Mouse (Mus musculus): ENCODE measurements around the gene Ttll6. TPM values are rescaled to one million over a fixed set of nuclear protein-coding genes. Genes with fewer than 3 reads are reported as not detected.
"Not testable (repeated sequence)": the region's sequence is repeated elsewhere in the genome, so short reads cannot be mapped to it uniquely, and the experiment has no call there.

Ttll6 gene
- polyA plus RNA-seq (2014; fragmentation: Nextera tagmentation; extraction: Ambion mirVana) = 0.09 TPM in 1 of 2 replicates, not detected in the other

DNA sequence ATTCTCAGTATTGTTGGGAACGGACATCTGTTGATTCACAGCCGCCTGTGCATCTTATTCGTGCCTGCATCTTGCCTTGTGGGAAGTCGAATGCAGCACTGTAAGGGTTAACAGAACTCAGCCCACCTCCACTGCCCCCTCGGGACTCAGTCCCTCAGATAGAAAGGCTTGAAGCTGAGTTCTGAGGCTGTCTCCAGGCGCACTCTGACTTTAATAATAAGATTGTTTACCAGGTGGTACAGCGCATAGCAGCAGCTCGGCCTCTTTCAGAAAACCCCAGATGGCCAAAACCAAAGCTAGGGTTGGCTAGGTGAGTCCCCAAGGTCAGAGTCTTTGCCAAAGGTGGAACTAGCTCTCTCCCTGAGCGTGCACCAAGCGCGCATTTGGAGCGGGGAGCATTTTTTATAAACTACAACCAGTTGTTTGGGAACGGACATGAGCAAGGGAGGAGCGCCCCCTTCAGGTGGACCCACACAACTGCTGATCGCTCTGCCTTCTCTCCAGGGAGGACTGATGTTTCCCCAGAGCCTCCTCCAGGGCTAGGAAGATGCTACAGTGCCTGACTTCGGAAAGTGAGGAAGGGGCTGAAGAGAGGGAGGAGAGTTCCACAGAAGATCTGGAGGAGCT lies at the start of gene Ttll6:
Gene Ttll6 (plus strand): TSS at position 548 of the 627 bp plus-strand sequence.
- peak within 1 kb of the TSS; percentile 33; the same call in 1 of the 2 replicates for H3K4me2 ChIP-seq
- ATAC-seq (ENCODE audit: insufficient read depth) (no peak), DNase-seq (peak; percentile 82)
- H3K27me3 ChIP-seq (ENCODE audit: insufficient read depth, low read length) = peaks cover 9% of the 10 kb centered on the region; the same call in 1 of the 2 replicates
- H3K4me3 ChIP-seq (ENCODE audit: low read depth, low read length) = no peak within 1 kb of the TSS
- peak; percentile 76 for TF ChIP-seq CTCF (IDR thresholded peaks at IDR 0.05; ENCODE audit: low read depth)
- H3K9ac ChIP-seq = no peak within 1 kb of the TSS
- H3K36me3 ChIP-seq (ENCODE audit: insufficient read depth) = no peaks in the 10 kb centered on the region
- no peak within 1 kb of the TSS for H3K27ac ChIP-seq (ENCODE audit: low read depth)
- no peaks in the 10 kb centered on the region for H3K4me1 ChIP-seq (ENCODE audit: insufficient read depth)
- 17% methylated on average over 16 of the region's 16 CpGs for WGBS
- H3K9me3 ChIP-seq (ENCODE audit: low read depth, low read length) = no peaks in the 10 kb centered on the region

DNA sequence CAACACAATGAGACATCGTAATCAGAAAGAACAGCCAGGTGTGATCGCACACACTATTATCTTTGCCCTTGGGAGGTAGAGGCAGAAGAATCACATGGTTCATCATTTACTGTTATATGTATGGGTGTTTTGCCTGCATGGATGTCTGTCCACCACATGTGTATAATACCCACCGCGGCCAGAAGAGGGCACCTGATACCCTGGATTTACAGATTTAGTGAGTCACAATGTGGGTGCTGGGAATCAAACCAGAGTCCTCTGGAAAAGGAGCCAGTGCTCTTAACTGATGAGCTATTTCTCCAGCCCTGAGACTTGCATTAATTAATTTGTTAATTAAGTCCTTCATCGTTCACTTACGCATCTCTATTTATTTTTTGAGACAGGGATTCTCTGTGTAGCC lies 45.6 kb upstream of the Ttll6 start:
- Histone ChIP-seq H3K4me2 (no peak overlapping the region), H3K4me1 (ENCODE audit: insufficient read depth) (no peaks in the 10 kb centered on the region), H3K4me3 (ENCODE audit: low read depth, low read length) (no peak overlapping the region), H3K36me3 (ENCODE audit: insufficient read depth) (no peaks in the 10 kb centered on the region), H3K27ac (ENCODE audit: low read depth) (no peak overlapping the region), H3K27me3 (ENCODE audit: insufficient read depth, low read length) (no peaks in the 10 kb centered on the region), H3K9ac (no peak overlapping the region), H3K9me3 (ENCODE audit: low read depth, low read length) (no peaks in the 10 kb centered on the region)
- 83% methylated on average over 6 of the region's 6 CpGs for WGBS
- no peak for TF ChIP-seq CTCF (IDR thresholded peaks at IDR 0.05; ENCODE audit: low read depth)
- ATAC-seq (ENCODE audit: insufficient read depth) = no peak
- DNase-seq = no peak

DNA sequence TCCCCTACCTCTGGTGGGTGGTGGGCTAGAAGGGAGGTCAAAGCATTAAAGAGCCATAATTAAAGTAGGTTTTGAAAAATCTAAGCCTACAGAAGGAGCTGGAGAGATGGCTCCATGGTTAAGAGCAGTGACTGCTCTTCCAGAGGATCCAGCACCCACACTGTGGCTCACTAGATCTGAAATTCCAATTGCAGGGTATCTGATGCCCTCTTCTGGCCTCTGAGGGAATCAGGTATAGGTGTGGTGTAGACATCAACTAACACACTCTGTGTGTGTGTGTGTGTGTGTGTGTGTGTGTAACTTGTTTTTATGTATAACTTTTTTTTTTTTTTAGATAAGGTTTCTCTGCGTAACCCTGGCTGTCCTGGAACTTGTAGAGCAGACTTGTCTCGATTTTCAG lies 42.5 kb upstream of the Ttll6 start:
- DNase-seq (peak; percentile 49), ATAC-seq (ENCODE audit: insufficient read depth) (no peak)
- Histone ChIP-seq H3K4me2 (no peak overlapping the region), H3K4me3 (ENCODE audit: low read depth, low read length) (no peak overlapping the region), H3K4me1 (ENCODE audit: insufficient read depth) (no peaks in the 10 kb centered on the region), H3K36me3 (ENCODE audit: insufficient read depth) (no peaks in the 10 kb centered on the region), H3K27ac (ENCODE audit: low read depth) (no peak overlapping the region), H3K9ac (no peak overlapping the region), H3K27me3 (ENCODE audit: insufficient read depth, low read length) (no peaks in the 10 kb centered on the region), H3K9me3 (ENCODE audit: low read depth, low read length) (no peaks in the 10 kb centered on the region)
- TF ChIP-seq CTCF (IDR thresholded peaks at IDR 0.05; ENCODE audit: low read depth) = peak; percentile 57
- 59% methylated on average over 2 of the region's 2 CpGs for WGBS

DNA sequence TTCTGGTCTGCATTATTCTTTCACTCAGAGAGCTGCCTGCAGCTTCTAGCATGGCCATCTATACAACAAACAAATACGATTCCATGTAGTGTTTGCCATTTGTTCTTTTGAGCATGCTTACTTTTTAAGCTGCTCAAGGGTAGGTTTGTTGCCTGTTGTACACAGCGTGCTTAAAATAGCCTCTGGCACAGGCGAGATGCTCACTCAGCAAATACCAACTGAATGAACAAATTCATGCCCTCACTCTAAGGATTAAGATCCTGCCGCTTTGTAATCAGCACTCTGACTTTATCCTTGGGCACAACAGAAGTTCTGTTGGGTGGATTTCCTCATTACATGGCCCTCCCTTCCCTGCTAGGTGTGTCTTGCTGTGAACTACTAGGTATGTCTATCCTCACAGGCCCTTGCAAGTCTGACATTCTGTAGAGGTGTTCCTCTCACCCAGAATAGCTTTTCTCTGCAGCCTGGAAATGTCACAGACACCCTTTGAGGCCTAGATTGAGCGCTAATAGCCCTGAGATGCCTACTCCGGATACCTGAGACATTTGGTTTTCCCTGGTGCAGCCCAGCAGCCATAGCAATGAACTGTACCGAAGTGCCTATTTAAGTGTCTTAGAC lies 40.8 kb upstream of the Ttll6 start:
- WGBS = 43% methylated on average over 7 of the region's 7 CpGs
- Histone ChIP-seq H3K27ac (ENCODE audit: low read depth) (no peak overlapping the region), H3K4me1 (ENCODE audit: insufficient read depth) (no peaks in the 10 kb centered on the region), H3K36me3 (ENCODE audit: insufficient read depth) (no peaks in the 10 kb centered on the region), H3K9ac (no peak overlapping the region), H3K4me3 (ENCODE audit: low read depth, low read length) (no peak overlapping the region), H3K4me2 (no peak overlapping the region), H3K27me3 (ENCODE audit: insufficient read depth, low read length) (no peaks in the 10 kb centered on the region), H3K9me3 (ENCODE audit: low read depth, low read length) (no peaks in the 10 kb centered on the region)
- DNase-seq (no peak), ATAC-seq (ENCODE audit: insufficient read depth) (no peak)
- TF ChIP-seq CTCF (IDR thresholded peaks at IDR 0.05; ENCODE audit: low read depth) = no peak

DNA sequence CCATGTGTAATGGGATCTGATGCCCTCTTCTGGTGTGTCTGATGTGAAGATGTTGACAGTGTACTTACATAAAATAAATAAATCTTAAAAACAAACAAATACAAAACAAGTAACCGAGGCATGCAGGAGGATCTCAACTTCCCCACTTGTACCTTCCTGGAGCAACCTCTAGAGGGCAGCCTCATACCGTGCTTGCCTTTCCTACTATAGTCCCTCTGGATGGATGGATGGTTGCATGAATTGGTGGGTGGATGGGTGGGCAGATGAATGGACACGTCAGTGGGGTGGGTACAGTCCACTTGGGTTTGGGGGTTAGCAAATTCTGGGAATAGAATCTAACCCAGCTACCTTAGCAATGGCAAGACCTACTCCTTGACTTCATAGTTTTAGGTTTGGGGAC lies 40.2 kb upstream of the Ttll6 start:
- TF ChIP-seq CTCF (IDR thresholded peaks at IDR 0.05; ENCODE audit: low read depth) = peak; percentile 94
- DNase-seq (peak; percentile 72), ATAC-seq (ENCODE audit: insufficient read depth) (no peak)
- Histone ChIP-seq H3K36me3 (ENCODE audit: insufficient read depth) (no peaks in the 10 kb centered on the region), H3K4me3 (ENCODE audit: low read depth, low read length) (no peak overlapping the region), H3K9me3 (ENCODE audit: low read depth, low read length) (no peaks in the 10 kb centered on the region), H3K4me1 (ENCODE audit: insufficient read depth) (no peaks in the 10 kb centered on the region), H3K9ac (no peak overlapping the region), H3K4me2 (no peak overlapping the region), H3K27ac (ENCODE audit: low read depth) (no peak overlapping the region), H3K27me3 (ENCODE audit: insufficient read depth, low read length) (no peaks in the 10 kb centered on the region)
- 4% methylated on average over 3 of the region's 3 CpGs for WGBS

DNA sequence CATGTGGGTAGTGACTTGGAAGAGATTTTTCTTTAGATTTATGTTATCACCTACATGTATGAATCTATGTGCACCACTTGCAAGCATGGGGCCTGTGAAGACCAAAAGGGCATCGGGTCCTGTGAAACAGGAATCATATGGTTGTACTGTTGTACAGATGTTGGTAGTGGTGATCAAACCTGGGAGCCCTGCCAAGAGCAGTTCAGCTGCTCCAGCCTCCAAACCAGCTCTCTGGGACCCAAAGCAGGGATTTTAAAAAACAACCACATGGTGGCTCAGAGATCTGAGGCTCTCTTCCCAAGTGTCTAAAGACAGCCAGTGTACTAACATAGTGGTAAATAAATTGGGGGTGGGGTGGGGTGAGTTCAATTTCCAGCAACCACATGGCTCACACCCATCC lies 25.2 kb upstream of the Ttll6 start:
- H3K4me2 ChIP-seq = no peak overlapping the region
- H3K27me3 ChIP-seq (ENCODE audit: insufficient read depth, low read length) = no peaks in the 10 kb centered on the region
- WGBS = 82% methylated on average over 1 of the region's 1 CpGs
- ATAC-seq (ENCODE audit: insufficient read depth) (no peak), DNase-seq (peak; percentile 57)
- no peaks in the 10 kb centered on the region for H3K9me3 ChIP-seq (ENCODE audit: low read depth, low read length)
- TF ChIP-seq CTCF (IDR thresholded peaks at IDR 0.05; ENCODE audit: low read depth) = no peak
- no peaks in the 10 kb centered on the region for H3K36me3 ChIP-seq (ENCODE audit: insufficient read depth)
- no peak overlapping the region for H3K27ac ChIP-seq (ENCODE audit: low read depth)
- H3K4me3 ChIP-seq (ENCODE audit: low read depth, low read length) = no peak overlapping the region
- H3K9ac ChIP-seq = no peak overlapping the region
- H3K4me1 ChIP-seq (ENCODE audit: insufficient read depth) = no peaks in the 10 kb centered on the region

DNA sequence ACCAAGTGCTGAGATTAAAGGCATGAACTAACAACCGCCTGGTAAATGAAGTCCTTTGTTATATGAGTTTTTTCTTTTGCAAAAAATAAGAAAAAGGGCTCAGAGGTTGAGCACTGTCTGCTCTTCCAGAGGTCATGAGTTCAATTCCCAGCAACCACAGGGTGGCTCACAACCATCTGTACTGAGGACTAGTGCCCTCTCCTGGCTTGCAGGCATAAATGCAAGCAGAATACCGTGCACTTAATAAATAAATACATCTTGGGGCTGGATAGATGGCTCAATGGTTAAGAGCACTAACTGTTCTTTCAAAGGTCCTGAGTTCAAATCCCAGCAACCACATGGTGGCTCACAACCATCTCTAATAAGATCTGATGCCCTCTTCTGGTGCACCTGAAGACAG lies 22.6 kb upstream of the Ttll6 start:
- not testable (repeated sequence) for H3K9me3 ChIP-seq (ENCODE audit: low read depth, low read length); H3K9ac ChIP-seq; H3K4me2 ChIP-seq; H3K4me3 ChIP-seq (ENCODE audit: low read depth, low read length); H3K27ac ChIP-seq (ENCODE audit: low read depth); H3K27me3 ChIP-seq (ENCODE audit: insufficient read depth, low read length); DNase-seq; ATAC-seq (ENCODE audit: insufficient read depth); H3K4me1 ChIP-seq (ENCODE audit: insufficient read depth); H3K36me3 ChIP-seq (ENCODE audit: insufficient read depth)
- TF ChIP-seq CTCF (IDR thresholded peaks at IDR 0.05; ENCODE audit: low read depth) = peak; percentile 37
- 58% methylated on average over 2 of the region's 2 CpGs for WGBS
